Mouse (Mus musculus): ENCODE data around the gene Sp110. TPM values are rescaled to one million over a fixed set of nuclear protein-coding genes. Genes with fewer than 3 reads are reported as not detected.
"Not testable (repeated sequence)": the region's sequence is repeated elsewhere in the genome, so short reads cannot be mapped to it uniquely, and the experiment has no call there.

Gene Sp110
- polyA plus RNA-seq, 1 experiment from 2014 or later, result 1.4 TPM

DNA sequence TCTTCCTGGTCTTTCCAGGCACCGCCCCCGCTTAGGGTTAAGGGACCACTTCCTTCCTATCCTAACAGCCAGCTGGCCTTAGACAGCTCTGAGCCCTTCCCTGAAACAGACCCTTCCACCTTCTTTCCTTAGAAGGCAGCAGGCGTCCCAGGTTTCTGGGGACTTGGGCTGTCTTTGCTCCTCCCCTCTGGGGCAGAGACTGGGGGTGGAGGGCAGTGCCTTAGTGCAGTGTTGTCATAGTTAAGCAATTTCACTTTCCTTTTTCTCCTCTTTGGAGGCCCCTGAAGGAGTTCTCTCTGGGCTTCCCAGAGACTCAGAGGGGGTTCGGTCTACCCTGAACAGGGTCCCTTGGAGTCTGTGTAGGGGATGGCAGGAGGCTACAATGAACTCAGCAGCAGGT, 2.2 kb upstream of the Sp110 start:
- H3K9me3 ChIP-seq (ENCODE audit: low read length); H3K4me1 ChIP-seq (ENCODE audit: insufficient read depth, low read length); ATAC-seq (ENCODE audit: low FRiP score, low TSS enrichment); H3K27me3 ChIP-seq (ENCODE audit: insufficient read depth, low read length); H3K9ac ChIP-seq (replicated peaks; ENCODE audit: low read length); H3K4me2 ChIP-seq (replicated peaks; ENCODE audit: low read depth, low read length); H3K4me3 ChIP-seq (ENCODE audit: low read length); H3K36me3 ChIP-seq (ENCODE audit: insufficient read depth, low read length); H3K27ac ChIP-seq (ENCODE audit: low read length): not testable (repeated sequence)
- WGBS, result 65% methylated on average over 4 of the region's 4 CpGs

DNA sequence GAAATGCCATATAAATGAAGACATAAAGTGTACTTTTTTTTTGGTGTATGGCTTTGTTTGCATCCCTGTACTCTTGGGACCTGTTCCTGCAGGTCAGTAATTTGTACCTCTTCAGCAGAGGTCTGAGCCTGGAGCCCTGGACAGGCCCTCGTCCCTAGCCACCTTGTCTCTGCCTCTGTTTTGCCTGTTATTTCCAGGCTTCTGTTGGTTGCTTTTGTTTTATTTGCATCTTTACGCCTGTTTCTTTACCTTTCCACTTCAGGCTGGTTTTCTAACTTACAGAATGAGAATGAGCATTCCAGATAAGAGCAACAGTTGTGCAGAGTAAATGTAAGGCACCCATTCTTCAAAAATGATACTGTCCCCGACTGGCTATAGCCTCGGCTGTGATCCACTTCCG, 1.5 kb upstream of the Sp110 start, which contains the start of gene Sp140:
Gene Sp140 (plus strand): TSS at position 301 of the 400 bp plus-strand sequence.
- H3K9me3 ChIP-seq (ENCODE audit: low read length); H3K27me3 ChIP-seq (ENCODE audit: insufficient read depth, low read length); H3K4me3 ChIP-seq (ENCODE audit: low read length); H3K9ac ChIP-seq (replicated peaks; ENCODE audit: low read length); H3K4me1 ChIP-seq (ENCODE audit: insufficient read depth, low read length); H3K4me2 ChIP-seq (replicated peaks; ENCODE audit: low read depth, low read length); ATAC-seq (ENCODE audit: low FRiP score, low TSS enrichment); H3K36me3 ChIP-seq (ENCODE audit: insufficient read depth, low read length); H3K27ac ChIP-seq (ENCODE audit: low read length): not testable (repeated sequence)
- WGBS, result no CpG with 5 or more reads among the region's 5 CpGs

DNA sequence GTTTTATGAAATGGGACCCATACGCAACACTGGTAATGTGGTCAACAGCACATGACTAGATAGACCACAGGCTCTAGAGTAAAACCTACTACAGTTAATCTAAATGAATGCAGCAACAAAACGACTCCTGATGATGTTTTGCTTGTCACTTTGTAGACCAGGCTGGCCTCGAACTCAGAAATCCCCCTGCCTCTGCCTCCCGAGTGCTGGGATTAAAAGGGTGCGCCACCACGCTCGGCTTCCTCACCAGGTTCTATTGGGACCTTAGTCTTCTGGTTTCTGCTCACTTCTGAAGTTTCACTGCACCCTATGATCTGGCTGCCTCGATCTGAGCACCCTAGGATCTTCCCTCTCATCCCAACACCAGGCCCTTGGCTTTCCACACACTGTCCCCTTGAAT, 6.1 kb downstream of the Sp110 start:
- not testable (repeated sequence) for H3K27me3 ChIP-seq (ENCODE audit: insufficient read depth, low read length); H3K9me3 ChIP-seq (ENCODE audit: low read length); ATAC-seq (ENCODE audit: low FRiP score, low TSS enrichment); H3K9ac ChIP-seq (replicated peaks; ENCODE audit: low read length); H3K36me3 ChIP-seq (ENCODE audit: insufficient read depth, low read length); H3K4me2 ChIP-seq (replicated peaks; ENCODE audit: low read depth, low read length); H3K4me3 ChIP-seq (ENCODE audit: low read length); H3K27ac ChIP-seq (ENCODE audit: low read length); H3K4me1 ChIP-seq (ENCODE audit: insufficient read depth, low read length)
- 88% methylated on average over 8 of the region's 8 CpGs for WGBS

DNA sequence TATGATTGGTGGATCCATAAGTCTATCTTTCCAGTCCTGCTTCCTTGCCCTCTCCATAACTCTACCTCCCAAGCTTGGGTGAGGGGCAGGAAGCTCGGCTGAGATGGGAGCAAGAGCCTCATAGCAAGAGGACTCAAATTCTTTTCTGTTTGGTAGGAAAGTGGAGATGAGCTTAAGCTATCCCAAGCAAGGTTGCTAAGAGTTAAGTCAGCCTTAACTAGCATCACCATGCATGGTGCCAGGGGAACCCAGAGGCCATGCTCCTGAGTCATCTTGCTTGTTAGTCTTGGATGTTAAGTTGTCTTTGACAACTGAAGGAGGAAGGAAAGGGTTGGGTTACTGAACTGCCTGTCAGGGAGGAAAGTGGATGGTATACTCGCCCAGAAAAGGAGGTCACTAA, 9.9 kb downstream of the Sp110 start:
- not testable (repeated sequence) for H3K4me1 ChIP-seq (ENCODE audit: insufficient read depth, low read length); H3K36me3 ChIP-seq (ENCODE audit: insufficient read depth, low read length); H3K4me2 ChIP-seq (replicated peaks; ENCODE audit: low read depth, low read length); H3K27ac ChIP-seq (ENCODE audit: low read length); H3K9me3 ChIP-seq (ENCODE audit: low read length); H3K27me3 ChIP-seq (ENCODE audit: insufficient read depth, low read length); H3K9ac ChIP-seq (replicated peaks; ENCODE audit: low read length); ATAC-seq (ENCODE audit: low FRiP score, low TSS enrichment); H3K4me3 ChIP-seq (ENCODE audit: low read length)
- WGBS, result 67% methylated on average over 1 of the region's 2 CpGs

DNA sequence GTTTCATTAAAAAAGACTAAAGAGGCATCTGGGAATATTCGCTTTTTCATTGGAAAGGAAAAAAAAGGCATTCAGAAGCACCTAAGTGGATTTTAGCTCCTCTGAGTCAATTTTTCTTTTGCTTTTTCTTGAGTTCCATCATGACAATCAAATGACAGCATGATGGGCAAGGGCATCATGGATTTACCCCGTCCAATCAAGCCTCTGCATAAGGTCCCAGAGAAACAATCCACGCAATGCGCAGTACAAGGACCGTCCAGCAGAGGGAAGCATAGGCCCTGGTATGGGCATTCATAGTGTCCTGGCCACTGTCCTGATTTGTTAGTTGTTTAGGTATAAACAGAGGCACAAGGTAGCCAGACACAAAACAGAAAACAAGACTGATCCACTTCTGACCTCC, 17.1 kb downstream of the Sp110 start:
- H3K4me1 ChIP-seq (ENCODE audit: insufficient read depth, low read length); H3K27me3 ChIP-seq (ENCODE audit: insufficient read depth, low read length); H3K27ac ChIP-seq (ENCODE audit: low read length); H3K9ac ChIP-seq (replicated peaks; ENCODE audit: low read length); H3K36me3 ChIP-seq (ENCODE audit: insufficient read depth, low read length); ATAC-seq (ENCODE audit: low FRiP score, low TSS enrichment); H3K4me3 ChIP-seq (ENCODE audit: low read length); H3K9me3 ChIP-seq (ENCODE audit: low read length); H3K4me2 ChIP-seq (replicated peaks; ENCODE audit: low read depth, low read length): not testable (repeated sequence)
- 24% methylated on average over 5 of the region's 5 CpGs for WGBS

DNA sequence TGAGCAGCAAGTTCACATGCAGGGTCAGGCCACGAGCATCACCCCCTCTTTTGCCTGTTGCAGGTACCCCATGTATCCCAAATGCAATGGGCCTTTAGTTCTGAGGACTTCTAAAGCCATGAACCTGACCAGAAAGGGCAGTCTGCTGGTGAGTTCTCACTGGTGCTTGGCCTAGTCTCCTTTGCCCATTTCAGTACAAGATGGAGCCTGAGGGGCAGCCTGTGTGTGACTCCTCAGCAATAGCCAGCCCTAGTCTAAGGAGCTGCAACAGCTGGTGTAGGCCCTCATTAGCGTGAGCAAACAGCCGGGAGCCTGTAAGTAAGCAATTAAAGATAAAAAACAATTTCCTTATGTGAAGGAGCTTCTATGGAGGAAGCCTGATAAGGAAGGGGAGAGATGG, 18.0 kb downstream of the Sp110 start:
- H3K9ac ChIP-seq (replicated peaks; ENCODE audit: low read length); H3K9me3 ChIP-seq (ENCODE audit: low read length); H3K36me3 ChIP-seq (ENCODE audit: insufficient read depth, low read length); H3K4me3 ChIP-seq (ENCODE audit: low read length); H3K4me1 ChIP-seq (ENCODE audit: insufficient read depth, low read length); H3K27me3 ChIP-seq (ENCODE audit: insufficient read depth, low read length); ATAC-seq (ENCODE audit: low FRiP score, low TSS enrichment); H3K27ac ChIP-seq (ENCODE audit: low read length); H3K4me2 ChIP-seq (replicated peaks; ENCODE audit: low read depth, low read length): not testable (repeated sequence)
- 65% methylated on average over 3 of the region's 3 CpGs for WGBS

DNA sequence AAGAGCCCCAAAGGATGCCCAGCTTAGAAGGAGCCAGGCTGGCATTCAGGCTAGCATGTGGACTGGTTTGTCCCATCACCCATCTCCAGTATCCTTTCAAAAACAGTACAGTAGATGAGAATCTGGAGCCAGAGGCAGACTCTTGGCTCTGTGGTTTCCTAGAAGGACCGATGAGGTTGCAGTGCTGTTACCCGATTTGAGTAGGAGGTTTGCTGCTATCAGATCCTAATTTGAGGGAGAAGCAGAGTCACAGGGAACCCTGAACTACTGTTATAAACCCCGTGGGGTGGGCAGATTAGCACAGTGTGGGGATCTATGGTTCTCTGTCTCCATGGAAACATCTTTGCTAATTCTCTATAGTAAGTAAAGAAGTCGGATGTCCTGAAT, 18.5 kb downstream of the Sp110 start:
- not testable (repeated sequence) for H3K9ac ChIP-seq (replicated peaks; ENCODE audit: low read length); H3K9me3 ChIP-seq (ENCODE audit: low read length); H3K4me1 ChIP-seq (ENCODE audit: insufficient read depth, low read length); H3K36me3 ChIP-seq (ENCODE audit: insufficient read depth, low read length); H3K27me3 ChIP-seq (ENCODE audit: insufficient read depth, low read length); H3K4me3 ChIP-seq (ENCODE audit: low read length); H3K4me2 ChIP-seq (replicated peaks; ENCODE audit: low read depth, low read length); H3K27ac ChIP-seq (ENCODE audit: low read length)
- peak; percentile 27; the same call in 1 of the 2 replicates for ATAC-seq (ENCODE audit: low FRiP score, low TSS enrichment)
- WGBS, result 88% methylated on average over 2 of the region's 4 CpGs

DNA sequence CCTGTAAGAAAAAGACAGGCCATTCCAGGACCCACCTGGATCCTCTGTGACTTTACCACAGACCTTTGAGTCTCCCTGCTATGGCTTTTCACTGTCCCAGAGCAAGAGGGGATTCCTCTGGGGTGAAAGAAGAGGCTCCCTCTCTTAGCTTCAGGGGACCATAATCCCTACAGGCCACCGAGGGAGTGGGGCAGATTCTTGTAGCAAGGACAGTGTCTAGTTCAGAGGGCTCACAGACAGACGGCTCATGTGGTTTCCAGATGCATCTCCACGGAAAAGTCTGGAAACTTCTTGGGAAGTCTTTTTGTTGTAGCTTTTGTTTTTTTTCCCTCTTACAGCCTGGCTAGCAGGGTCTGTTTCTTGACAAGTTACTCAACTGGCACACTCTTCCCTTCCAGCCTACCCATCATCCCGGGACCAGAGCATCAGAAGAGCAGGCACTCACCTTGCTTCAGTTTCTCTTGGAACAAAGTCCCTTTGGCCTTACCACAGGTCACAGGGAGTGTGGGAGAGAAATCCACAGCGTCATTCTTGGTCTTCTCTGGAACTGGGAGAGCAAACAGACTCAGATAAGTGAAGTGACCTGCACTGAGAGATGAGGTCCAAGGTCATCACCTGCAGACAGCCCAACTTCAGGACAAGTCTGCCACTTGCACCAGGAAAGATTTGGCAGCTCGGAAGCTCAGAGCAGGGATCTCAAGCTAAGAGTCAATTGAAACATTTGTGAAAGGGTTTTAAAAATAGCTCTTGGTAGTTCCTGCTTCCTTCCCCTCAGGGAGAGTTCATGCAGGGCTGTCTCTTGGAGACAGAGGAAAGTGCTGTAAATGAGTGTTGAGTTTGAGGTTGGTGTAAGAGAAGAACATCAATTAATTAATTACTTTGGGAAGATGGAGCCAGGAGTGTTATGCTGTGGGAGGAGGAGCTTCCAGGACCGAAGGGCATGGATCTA, 19.1 kb downstream of the Sp110 start:
- not testable (repeated sequence) for H3K4me2 ChIP-seq (replicated peaks; ENCODE audit: low read depth, low read length); H3K27me3 ChIP-seq (ENCODE audit: insufficient read depth, low read length); H3K4me1 ChIP-seq (ENCODE audit: insufficient read depth, low read length); H3K9me3 ChIP-seq (ENCODE audit: low read length); H3K27ac ChIP-seq (ENCODE audit: low read length); H3K4me3 ChIP-seq (ENCODE audit: low read length); ATAC-seq (ENCODE audit: low FRiP score, low TSS enrichment); H3K36me3 ChIP-seq (ENCODE audit: insufficient read depth, low read length); H3K9ac ChIP-seq (replicated peaks; ENCODE audit: low read length)
- 64% methylated on average over 6 of the region's 7 CpGs for WGBS

DNA sequence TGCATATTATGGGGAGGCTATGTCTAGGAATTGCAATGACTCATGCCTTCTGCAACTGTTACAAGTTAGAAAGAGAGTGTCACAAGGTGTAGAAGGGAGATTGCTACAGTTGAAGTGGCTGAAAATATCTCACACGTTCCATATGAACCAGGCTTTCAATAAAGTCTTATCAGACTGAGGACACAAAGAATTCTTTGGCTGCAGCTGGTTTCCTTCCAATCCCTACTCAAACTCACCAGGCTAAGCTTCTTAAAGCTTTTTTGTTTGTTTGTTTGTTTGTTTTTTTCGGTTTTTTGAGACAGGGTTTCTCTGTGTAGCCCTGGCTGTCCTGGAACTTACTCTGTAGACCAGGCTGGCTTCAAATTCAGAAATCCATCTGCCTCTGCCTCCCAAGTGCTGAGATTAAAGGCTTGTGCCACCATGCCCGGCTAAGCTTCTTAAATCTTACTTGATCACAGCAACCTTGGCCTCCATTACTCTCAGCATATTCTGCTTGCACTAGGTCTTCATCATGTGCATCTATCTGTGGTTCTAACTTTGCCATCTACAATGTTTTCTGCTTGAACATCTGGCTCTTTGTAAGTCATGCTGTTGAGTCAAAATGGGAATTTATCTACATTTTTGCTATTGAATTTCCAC, 20.1 kb downstream of the Sp110 start:
- H3K27ac ChIP-seq (ENCODE audit: low read length); H3K4me1 ChIP-seq (ENCODE audit: insufficient read depth, low read length); H3K9ac ChIP-seq (replicated peaks; ENCODE audit: low read length); H3K36me3 ChIP-seq (ENCODE audit: insufficient read depth, low read length); H3K9me3 ChIP-seq (ENCODE audit: low read length); H3K4me3 ChIP-seq (ENCODE audit: low read length); ATAC-seq (ENCODE audit: low FRiP score, low TSS enrichment); H3K4me2 ChIP-seq (replicated peaks; ENCODE audit: low read depth, low read length); H3K27me3 ChIP-seq (ENCODE audit: insufficient read depth, low read length): not testable (repeated sequence)
- 65% methylated on average over 3 of the region's 3 CpGs for WGBS

DNA sequence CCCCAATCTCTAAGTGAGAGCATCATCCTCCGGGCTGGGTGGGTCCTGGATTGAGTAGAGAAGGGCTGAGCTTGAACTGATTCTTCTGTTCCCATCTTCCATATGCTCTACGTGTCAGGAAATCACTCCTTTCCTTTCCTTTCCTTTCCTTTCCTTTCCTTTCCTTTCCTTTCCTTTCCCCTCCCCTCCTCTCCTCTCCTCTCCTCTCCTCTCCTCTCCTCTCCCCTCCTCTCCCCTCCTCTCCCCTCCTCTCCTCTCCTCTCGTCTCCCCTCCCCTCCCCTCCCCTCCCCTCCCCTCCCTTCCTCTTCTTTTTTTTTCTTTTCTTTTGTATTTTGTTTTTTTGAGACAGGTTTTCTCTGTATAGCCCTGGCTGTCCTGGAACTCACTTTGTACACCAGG, 23.2 kb downstream of the Sp110 start, which contains the start of gene G530012D18Rik:
Gene G530012D18Rik (plus strand): TSS at position 301 of the 400 bp plus-strand sequence.
- not testable (repeated sequence) for H3K27me3 ChIP-seq (ENCODE audit: insufficient read depth, low read length); H3K4me1 ChIP-seq (ENCODE audit: insufficient read depth, low read length); H3K36me3 ChIP-seq (ENCODE audit: insufficient read depth, low read length); ATAC-seq (ENCODE audit: low FRiP score, low TSS enrichment); H3K4me2 ChIP-seq (replicated peaks; ENCODE audit: low read depth, low read length); H3K4me3 ChIP-seq (ENCODE audit: low read length); H3K9ac ChIP-seq (replicated peaks; ENCODE audit: low read length); H3K27ac ChIP-seq (ENCODE audit: low read length); H3K9me3 ChIP-seq (ENCODE audit: low read length)
- WGBS, result 87% methylated on average over 1 of the region's 3 CpGs

Measured in kidney, embryonic 16.5 days (tissue).